Mouse (Mus musculus) thymus, postnatal 4 days (tissue): ENCODE measurements at regions not wholly inside any gene's neighbourhood (a gene's known extent, or its start where the extent isn't known, plus 50 kb on each side); places are given as distances from the start of the nearest gene placed in this dataset.
"Not testable (repeated sequence)": the region's sequence is repeated elsewhere in the genome, so short reads cannot be mapped to it uniquely, and the experiment has no call there.

Experiments
- DNase-seq: peaks from one replicate; pipeline ENCODE4 v3.0.0; 2021

GRCm38 (mm10) chr2:179146274-179146673 is 296.0 kb upstream of the Cdh4 start:
- DNase-seq: no peak

DNA sequence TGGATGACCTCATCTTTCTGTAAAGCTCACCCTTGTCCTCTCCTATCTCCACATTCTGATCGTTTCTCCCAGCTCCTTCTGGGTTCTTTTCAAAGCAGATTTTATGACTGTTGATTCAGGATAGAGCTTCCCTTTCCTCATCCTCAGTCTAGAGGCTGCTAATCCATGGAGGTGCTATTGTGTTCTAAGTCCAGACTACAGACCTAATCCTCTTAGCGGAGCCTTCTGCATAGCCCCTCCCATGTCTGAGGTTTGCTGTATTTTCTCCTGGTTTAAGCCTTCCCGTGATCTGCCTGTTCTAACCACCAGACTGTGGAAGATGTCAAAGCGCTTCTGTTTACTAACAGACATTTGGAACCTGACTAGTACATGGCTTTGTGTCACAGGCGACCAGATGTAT is 294.0 kb upstream of the Cdh4 start:
- DNase-seq: no peak

- no peak for DNase-seq
These were observed 293.6 kb upstream of the Cdh4 start for GRCm38 (mm10) chr2:179148667-179149066.

DNA sequence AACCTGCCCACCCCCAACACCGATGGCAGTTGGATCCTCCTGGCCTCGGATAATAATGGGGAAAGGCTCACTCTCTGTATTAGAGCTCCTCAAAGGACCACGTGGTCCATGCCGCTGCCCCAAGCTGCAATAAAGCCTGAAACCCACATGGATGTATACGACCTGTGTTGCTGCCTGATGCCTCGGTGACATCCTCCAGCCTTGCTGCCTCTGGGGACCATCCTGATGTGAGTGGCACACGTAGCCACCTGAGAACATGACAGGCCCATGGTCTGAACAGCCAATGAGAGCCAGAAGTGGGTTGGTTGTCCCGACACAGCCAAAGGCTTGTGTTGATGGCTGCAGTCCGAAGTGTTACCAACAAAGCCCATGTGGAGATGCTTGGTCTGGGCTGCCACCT is 283.4 kb upstream of the Cdh4 start:
- no peak for DNase-seq

- no peak for DNase-seq
These were observed 279.1 kb upstream of the Cdh4 start for GRCm38 (mm10) chr2:179163116-179163515.

- DNase-seq: no peak
These were observed 272.1 kb upstream of the Cdh4 start for GRCm38 (mm10) chr2:179170157-179170556.

DNA sequence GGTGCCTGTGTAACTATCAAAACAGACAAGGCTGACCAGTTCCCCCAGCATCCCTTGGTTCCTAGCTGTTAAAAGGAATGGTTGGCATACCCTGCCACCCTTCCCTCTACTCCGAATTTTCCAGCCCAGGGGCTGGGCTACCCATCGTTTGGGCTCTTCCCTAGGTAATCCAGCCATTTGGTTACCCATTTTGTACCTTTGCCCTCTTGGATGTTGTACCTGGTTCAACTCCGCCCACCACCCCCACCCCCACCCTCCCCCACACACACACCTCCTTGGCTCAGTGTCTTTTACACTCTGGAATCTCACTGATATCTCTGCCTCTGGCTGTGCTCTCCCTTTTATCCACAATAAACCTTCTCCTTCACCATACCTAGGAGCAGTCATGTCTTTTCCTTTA is 271.6 kb upstream of the Cdh4 start:
- DNase-seq: no peak

DNA sequence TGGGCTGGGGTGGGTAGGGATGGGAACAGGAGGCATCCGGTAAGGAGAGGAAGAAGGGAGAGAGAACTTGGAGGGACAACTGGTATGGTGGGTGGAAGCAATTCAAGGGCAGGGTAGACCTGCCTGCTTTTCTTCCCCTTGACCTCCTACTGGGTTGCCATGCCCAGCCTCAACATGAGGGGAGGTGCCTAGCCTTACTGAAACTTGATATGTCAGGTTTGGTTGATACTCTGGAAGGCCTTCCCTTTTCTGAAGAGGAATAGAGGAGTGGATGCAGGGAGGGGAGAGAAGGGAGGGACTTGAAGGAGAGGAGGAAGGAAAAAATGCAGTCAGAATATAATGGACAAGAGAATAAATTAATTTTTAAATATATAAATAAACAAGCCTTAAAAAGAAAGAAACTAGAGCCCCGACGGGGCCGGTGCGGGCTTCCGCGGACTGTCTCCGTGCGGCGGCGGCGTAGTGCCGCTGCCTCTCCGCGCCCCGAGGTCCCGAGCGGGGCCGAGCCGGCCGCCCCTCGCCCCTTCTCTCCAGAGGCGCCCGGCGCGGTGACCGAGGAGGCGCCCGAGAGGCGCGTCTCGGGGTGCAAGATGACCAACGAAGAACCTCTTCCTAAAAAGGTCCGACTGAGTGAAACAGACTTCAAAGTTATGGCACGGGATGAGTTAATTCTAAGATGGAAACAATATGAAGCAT is 265.2 kb upstream of the Cdh4 start:
- not testable (repeated sequence) for DNase-seq

DNA sequence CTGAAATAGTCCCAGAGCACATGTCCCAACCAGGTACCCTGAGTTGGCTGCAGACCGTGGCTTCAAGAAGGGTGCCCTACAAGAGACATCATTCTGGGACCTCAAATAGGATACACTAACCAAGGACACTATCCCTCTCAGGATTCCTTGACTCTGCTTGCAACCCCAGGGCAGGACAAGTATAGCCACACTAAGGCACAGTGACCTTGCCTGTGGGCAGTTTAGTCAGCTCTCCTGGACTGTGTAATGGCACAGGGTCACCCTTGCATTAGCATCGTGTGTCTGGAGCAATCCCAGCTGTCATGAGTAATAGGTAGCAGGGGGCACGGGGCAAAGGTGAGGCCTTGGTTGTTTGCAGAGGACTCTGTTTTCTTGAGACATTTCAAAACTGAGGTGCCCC is 260.9 kb upstream of the Cdh4 start:
- DNase-seq: no peak

DNA sequence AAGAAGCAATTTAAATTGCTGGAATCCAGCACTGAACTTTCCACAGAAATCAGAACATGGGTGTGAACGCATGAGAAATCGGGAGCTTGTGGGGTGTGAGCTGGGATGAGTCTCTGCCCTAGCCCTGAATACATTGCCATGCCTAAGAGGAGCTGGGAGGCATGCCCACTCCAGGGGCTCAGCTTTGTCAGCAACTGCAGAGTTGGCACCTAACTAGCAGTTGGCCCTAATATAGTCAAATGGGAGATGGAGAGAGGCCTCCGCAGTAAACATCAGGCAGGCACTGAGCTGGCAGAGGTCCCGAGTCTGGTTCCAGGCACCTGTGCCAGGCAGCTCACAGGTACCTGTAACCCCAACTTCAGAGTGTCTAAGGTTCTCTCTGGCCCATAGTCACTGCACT is 260.1 kb upstream of the Cdh4 start:
- no peak for DNase-seq

GRCm38 (mm10) chr2:179192906-179193496 is 249.2 kb upstream of the Cdh4 start:
- no peak for DNase-seq

- peak; percentile 63 for DNase-seq
These were observed 248.6 kb upstream of the Cdh4 start for GRCm38 (mm10) chr2:179193507-179194160.

DNA sequence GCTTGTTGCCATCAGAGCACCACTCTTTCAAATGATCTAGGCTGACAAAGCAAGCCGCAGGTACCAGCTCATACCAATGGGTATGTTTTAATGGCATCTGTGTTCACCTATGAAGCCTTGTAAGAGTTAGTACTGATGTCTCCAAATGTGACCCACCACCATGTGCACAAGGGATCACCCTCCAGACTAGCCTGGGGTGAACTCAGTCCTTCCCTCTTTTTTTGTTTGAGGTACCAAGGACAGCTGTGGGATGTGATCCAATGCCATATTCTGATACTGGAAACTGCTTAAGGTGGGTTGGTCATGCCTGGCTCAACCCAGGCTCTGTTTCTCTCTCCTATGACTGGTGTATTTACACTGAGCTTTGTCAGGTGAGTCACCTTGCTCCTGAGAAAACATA is 244.8 kb upstream of the Cdh4 start:
- no peak for DNase-seq

GRCm38 (mm10) chr2:179200495-179200894 is 241.7 kb upstream of the Cdh4 start:
- DNase-seq: peak; percentile 12

DNA sequence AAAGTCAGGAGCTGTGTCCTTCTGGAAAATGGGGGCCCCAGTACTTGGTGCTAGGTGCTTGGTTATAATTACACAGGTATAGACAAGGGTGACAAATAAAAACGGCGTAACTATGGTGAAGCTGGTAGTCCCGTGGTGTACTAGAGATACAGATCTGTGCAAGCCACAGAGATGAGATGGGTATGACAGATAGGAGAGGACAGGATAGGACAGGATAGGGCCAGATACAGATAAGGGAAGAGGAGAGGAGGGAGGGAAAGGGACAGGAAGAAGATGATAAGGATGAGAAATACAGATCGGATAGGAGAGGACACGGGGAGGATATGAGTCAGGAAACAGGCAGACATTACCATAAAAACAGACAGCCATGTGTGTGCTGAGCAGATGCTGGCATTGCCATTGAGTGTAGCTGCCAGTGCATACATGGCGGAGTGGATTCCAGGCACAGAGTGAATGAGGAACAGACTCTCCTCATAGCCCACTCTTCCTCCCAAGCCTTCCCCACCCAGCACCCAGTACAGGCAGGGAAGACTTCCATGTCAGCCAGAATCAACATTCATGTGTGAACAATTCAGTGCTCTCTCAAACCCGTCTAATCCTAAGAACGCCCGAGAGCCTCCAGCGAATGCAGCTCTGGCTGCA is 231.9 kb upstream of the Cdh4 start:
- DNase-seq: no peak

DNA sequence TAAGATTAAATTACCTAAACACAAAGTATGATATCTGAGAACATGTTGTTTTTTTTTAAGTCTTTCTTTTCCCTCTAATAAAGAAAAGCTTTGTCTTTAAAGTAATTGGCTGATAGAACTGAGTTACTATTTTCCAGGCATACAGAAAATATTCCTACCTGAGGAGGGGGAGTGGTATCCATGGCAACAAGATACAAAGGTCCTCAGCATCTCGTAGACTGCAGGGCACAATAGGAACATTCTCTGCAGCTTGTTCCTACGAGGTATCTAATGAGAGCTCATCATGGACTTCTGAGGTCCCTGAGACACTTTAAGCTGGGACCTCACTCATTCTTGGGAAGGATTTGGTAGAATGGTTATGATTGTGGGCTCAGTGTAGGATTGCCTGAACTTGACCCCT is 225.5 kb upstream of the Cdh4 start:
- DNase-seq: no peak

DNA sequence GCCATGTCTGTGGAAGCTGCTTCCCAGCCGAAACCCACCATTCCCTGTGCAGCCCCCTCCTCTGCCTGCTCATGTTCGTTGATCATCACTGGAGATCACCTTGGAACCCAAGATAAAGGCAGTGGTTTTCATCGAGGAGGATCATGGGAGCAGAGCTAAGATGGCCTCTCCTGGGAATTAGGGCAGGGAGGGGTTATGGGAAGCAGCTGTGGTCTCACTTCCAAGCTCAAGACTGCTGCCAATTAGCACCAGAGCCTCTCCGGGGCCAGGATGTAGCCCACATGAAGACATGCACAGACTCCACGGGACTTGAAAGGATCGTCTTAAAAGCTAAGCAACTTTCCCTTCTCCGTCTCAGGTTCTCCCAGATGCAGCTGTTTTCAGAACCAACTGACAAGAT is 214.1 kb upstream of the Cdh4 start:
- DNase-seq: no peak

DNA sequence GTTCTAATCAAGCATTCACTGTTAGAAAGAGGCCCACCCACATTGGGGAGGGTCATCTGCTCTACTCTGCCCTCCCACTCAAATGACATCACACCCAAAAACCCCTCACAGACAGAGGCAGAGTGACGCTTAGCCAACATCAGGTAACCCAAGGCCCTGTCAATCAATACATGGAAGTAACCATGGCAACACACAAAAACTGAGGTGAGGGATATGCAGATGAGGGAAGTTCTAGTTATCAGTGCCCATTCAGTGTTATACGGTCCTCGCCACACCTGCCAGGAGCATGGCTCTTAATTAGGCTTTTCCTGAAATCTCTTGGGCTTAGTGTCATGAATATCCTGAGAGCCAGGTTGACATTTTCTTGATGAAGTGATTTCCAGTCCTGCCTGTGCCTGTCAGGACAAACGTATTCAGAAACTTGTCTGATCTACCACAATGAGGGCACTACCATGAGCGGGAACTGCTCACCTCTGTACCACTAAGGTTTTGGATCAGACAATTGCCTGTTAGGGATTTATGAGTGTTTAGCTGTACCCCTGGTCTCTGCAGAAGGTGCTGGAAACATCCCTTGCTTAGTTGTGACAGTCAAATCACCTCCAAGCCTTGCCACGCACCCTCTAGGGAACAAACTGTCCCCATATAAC is 210.4 kb upstream of the Cdh4 start:
- no peak for DNase-seq

- DNase-seq: no peak
These were observed 204.1 kb upstream of the Cdh4 start for GRCm38 (mm10) chr2:179238166-179238565.

DNA sequence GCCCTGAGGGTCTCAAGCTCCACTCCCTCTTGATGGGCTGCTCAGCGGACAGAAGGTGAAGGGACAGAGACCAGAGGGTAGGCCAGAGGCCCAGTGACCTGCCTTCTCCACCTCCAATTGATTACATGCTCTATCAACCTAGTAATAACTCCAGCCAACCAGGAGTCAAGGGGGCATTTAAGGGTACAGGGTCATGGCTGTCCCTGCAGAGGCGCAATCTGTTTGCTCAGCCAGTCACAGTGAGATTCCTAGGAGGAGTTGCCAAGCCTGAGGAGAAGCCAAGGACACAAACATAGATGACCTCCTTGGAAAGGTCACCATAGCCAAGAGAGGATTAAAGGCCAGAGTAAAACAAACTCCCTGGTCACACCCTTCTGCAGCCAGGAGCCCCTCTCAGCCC is 181.3 kb upstream of the Cdh4 start:
- no peak for DNase-seq

DNA sequence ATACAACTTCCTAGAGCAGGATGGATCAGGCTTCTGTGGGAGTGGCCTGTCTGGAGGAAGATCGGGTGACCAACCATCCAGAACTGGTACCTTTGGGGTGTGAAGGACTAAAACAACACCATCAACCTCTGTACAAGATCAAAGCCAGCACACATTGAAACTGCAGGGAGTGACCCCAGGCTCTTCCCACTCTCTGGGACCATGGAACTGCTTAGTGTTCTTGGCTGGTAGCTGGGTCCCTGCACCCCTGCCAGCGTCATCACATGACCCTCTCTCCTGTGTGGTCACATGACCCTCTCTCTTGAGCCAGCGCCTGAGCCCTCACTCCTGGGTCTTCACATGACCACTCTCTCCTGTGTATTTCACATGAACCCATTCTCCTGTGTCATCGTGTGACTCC is 178.3 kb upstream of the Cdh4 start:
- no peak for DNase-seq

DNA sequence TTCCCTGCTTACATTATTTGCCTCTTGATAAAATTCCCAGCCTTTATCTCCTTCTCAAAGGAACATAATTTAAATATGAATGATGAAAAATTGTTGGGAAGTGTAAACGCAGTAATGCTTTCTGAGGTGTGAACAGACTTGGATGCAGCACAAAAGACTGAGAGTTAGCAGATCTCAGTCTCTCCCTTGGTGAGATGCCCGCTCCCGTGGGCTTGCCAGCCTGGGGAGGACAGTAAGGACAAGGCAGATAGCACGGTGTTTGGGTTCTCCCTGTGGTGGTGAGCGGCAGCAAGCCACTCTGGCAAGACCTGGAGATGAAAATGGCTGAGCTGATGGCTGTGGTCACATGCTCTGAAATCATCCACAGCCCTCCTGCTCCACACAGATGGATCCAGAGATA is 176.8 kb upstream of the Cdh4 start:
- no peak for DNase-seq

GRCm38 (mm10) chr2:179277204-179277886 is 164.9 kb upstream of the Cdh4 start:
- DNase-seq: no peak
